Mouse (Mus musculus): ENCODE results near the gene Tmem60. TPM values are rescaled to one million over a fixed set of nuclear protein-coding genes. Genes with fewer than 3 reads are reported as not detected.
A peak's percentile ranks its signal among the peaks of the same experiment; 100 is the strongest.

The Tmem60 gene
- total and polyA plus RNA-seq, 2 experiments from 2014 or later = 13.8 to 64.4 TPM

- no peak for DNase-seq
- no peaks in the 10 kb centered on the region for H3K9me3 ChIP-seq (ENCODE audit: low read length)
- 72% methylated on average over 2 of the region's 2 CpGs for WGBS
- H3K9ac ChIP-seq = no peak overlapping the region
- peak overlapping the region; percentile 50 for H3K4me2 ChIP-seq (ENCODE audit: low read depth)
- ATAC-seq = no peak
- H3K27ac ChIP-seq (ENCODE audit: low read depth, low read length) = no peak overlapping the region
- TF ChIP-seq CTCF (IDR thresholded peaks at IDR 0.05; ENCODE audit: low read depth) = no peak
- H3K36me3 ChIP-seq (ENCODE audit: insufficient read depth) = no peaks in the 10 kb centered on the region; the same call in 1 of the 2 replicates
- peaks cover 19% of the 10 kb centered on the region; the same call in 1 of the 2 replicates for H3K4me1 ChIP-seq (ENCODE audit: insufficient read depth)
- no peaks in the 10 kb centered on the region for H3K27me3 ChIP-seq (ENCODE audit: insufficient read depth, low read length)
- H3K4me3 ChIP-seq (ENCODE audit: low read depth, low read length) = peak overlapping the region; percentile 90
These were observed 1.6 kb upstream of the Tmem60 start for GRCm38 (mm10) chr5:20880386-20880785.

GRCm38 (mm10) chr5:20880797-20881775, 905 bp upstream of the Tmem60 start:
- H3K27ac ChIP-seq (ENCODE audit: low read depth, low read length) = peak overlapping the region; percentile 94
- peaks cover 19% of the 10 kb centered on the region; the same call in 1 of the 2 replicates for H3K4me1 ChIP-seq (ENCODE audit: insufficient read depth)
- WGBS = 3% methylated on average over 45 of the region's 64 CpGs
- H3K36me3 ChIP-seq (ENCODE audit: insufficient read depth) = no peaks in the 10 kb centered on the region; the same call in 1 of the 2 replicates
- peak overlapping the region; percentile 50 for H3K4me2 ChIP-seq (ENCODE audit: low read depth)
- TF ChIP-seq CTCF (IDR thresholded peaks at IDR 0.05; ENCODE audit: low read depth) = 0 out of 2 replicates have a peak, but pooled peaks have one; percentile 21
- H3K9ac ChIP-seq = peak overlapping the region; percentile 73
- no peaks in the 10 kb centered on the region for H3K9me3 ChIP-seq (ENCODE audit: low read length)
- peak overlapping the region; percentile 90 for H3K4me3 ChIP-seq (ENCODE audit: low read depth, low read length)
- no peak; the same call in 1 of the 2 replicates for ATAC-seq
- no peaks in the 10 kb centered on the region for H3K27me3 ChIP-seq (ENCODE audit: insufficient read depth, low read length)
- peak; percentile 61 for DNase-seq

- WGBS = 77% methylated on average over 4 of the region's 4 CpGs
- Histone ChIP-seq H3K36me3 (ENCODE audit: insufficient read depth) (no peaks in the 10 kb centered on the region; the same call in 1 of the 2 replicates), H3K4me1 (ENCODE audit: insufficient read depth) (peaks cover 19% of the 10 kb centered on the region; the same call in 1 of the 2 replicates), H3K4me3 (ENCODE audit: low read depth, low read length) (no peak overlapping the region), H3K27me3 (ENCODE audit: insufficient read depth, low read length) (no peaks in the 10 kb centered on the region), H3K4me2 (ENCODE audit: low read depth) (no peak overlapping the region), H3K9ac (no peak overlapping the region), H3K9me3 (ENCODE audit: low read length) (no peaks in the 10 kb centered on the region), H3K27ac (ENCODE audit: low read depth, low read length) (no peak overlapping the region)
- ATAC-seq (no peak), DNase-seq (no peak)
- TF ChIP-seq CTCF (IDR thresholded peaks at IDR 0.05; ENCODE audit: low read depth) = no peak
These were observed 2.1 kb downstream of the Tmem60 start for GRCm38 (mm10) chr5:20884036-20884620.

- 95% methylated on average over 2 of the region's 2 CpGs for WGBS
- H3K36me3 ChIP-seq (ENCODE audit: insufficient read depth) = peaks cover 22% of the 10 kb centered on the region
- H3K27me3 ChIP-seq (ENCODE audit: insufficient read depth, low read length) = no peaks in the 10 kb centered on the region
- no peaks in the 10 kb centered on the region for H3K9me3 ChIP-seq (ENCODE audit: low read length)
- no peak for TF ChIP-seq CTCF (IDR thresholded peaks at IDR 0.05; ENCODE audit: low read depth)
- no peaks in the 10 kb centered on the region for H3K4me1 ChIP-seq (ENCODE audit: insufficient read depth)
- DNase-seq = no peak
- H3K4me2 ChIP-seq (ENCODE audit: low read depth) = no peak overlapping the region
- no peak for ATAC-seq
- no peak overlapping the region for H3K4me3 ChIP-seq (ENCODE audit: low read depth, low read length)
- H3K9ac ChIP-seq = no peak overlapping the region
- H3K27ac ChIP-seq (ENCODE audit: low read depth, low read length) = no peak overlapping the region
These were observed 15.6 kb downstream of the Tmem60 start for GRCm38 (mm10) chr5:20897446-20898167.

- no peak overlapping the region for H3K9ac ChIP-seq
- peaks cover 19% of the 10 kb centered on the region for H3K36me3 ChIP-seq (ENCODE audit: insufficient read depth)
- no peaks in the 10 kb centered on the region for H3K9me3 ChIP-seq (ENCODE audit: low read length)
- H3K4me2 ChIP-seq (ENCODE audit: low read depth) = no peak overlapping the region
- 95% methylated on average over 2 of the region's 2 CpGs for WGBS
- no peak overlapping the region for H3K27ac ChIP-seq (ENCODE audit: low read depth, low read length)
- H3K4me3 ChIP-seq (ENCODE audit: low read depth, low read length) = no peak overlapping the region
- TF ChIP-seq CTCF (IDR thresholded peaks at IDR 0.05; ENCODE audit: low read depth) = no peak
- ATAC-seq (no peak), DNase-seq (no peak)
- no peaks in the 10 kb centered on the region for H3K4me1 ChIP-seq (ENCODE audit: insufficient read depth)
- no peaks in the 10 kb centered on the region for H3K27me3 ChIP-seq (ENCODE audit: insufficient read depth, low read length)
These were observed 22.7 kb downstream of the Tmem60 start for GRCm38 (mm10) chr5:20904647-20905046.

GRCm38 (mm10) chr5:20905437-20905836, 23.4 kb downstream of the Tmem60 start:
- peaks cover 16% of the 10 kb centered on the region for H3K36me3 ChIP-seq (ENCODE audit: insufficient read depth)
- H3K9me3 ChIP-seq (ENCODE audit: low read length) = no peaks in the 10 kb centered on the region
- TF ChIP-seq CTCF (IDR thresholded peaks at IDR 0.05; ENCODE audit: low read depth) = no peak
- no peaks in the 10 kb centered on the region for H3K27me3 ChIP-seq (ENCODE audit: insufficient read depth, low read length)
- 92% methylated on average over 2 of the region's 2 CpGs for WGBS
- no peak for DNase-seq
- H3K27ac ChIP-seq (ENCODE audit: low read depth, low read length) = no peak overlapping the region
- H3K4me1 ChIP-seq (ENCODE audit: insufficient read depth) = no peaks in the 10 kb centered on the region
- H3K4me2 ChIP-seq (ENCODE audit: low read depth) = no peak overlapping the region
- no peak overlapping the region for H3K9ac ChIP-seq
- no peak for ATAC-seq
- no peak overlapping the region for H3K4me3 ChIP-seq (ENCODE audit: low read depth, low read length)

Measured in forebrain, postnatal 0 days (tissue).